Mouse (Mus musculus): ENCODE data around the gene Dytn.
"Not testable (repeated sequence)": the region's sequence is repeated elsewhere in the genome, so short reads cannot be mapped to it uniquely, and the experiment has no call there.

Dytn gene

GRCm38 (mm10) chr1:63686827-63687226, at the start of gene Dytn:
Gene Dytn (minus strand): TSS chr1:63686927.
- DNase-seq (ENCODE audit: low spot score): no peak

DNA sequence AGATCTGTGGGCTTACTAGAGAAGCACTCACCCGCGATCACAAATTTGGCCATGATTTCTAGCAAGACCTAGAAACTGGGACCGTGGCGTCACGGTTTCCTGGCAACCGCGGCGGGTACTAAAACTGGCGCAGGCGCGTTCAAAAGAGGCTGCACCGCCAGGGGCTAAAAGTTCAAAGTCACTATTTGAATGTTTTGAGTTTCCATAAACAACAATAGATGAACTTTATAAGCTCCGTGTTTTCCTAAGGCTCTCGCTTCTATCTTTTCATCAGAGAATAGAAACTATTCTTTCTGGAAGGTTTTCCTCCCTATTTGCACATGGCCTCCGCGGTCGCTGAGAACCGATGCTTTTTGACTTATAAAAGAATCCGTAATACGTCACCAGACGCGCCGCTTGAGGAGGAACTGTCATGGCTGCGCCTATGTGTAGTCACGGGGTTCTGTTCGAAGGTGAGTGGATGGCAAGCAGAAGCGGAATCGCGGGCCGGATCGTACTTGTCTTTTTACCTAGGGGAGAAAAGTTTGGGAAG, 43.6 kb upstream of the Dytn start, which contains the start of the genes Mdh1b and Fastkd2:
Mdh1b (minus strand) TSS at position 79 of the 532 bp plus-strand sequence.
Fastkd2 (plus strand) TSS at position 375 of the 532 bp plus-strand sequence.
- peak; percentile 93 for DNase-seq (ENCODE audit: low spot score)

DNA sequence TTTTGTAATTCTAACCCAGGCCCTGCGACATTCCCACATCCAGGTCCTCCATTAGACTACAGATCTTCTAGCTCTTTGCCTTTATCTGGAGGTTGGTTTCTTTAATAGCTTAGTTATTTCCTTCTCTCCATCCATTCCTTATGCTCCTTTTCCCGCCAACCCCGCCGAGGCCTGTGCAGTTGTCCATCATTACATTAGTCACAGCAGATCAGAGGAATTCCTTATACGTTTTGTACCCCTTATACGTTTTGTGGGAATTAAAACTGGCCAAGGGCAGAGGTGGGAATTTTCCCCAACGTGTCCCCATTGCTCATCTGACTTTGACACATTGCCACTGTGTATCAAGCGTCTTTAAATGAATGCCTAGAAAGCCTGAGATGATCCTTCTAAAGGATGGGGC, 43.1 kb upstream of the Dytn start:
- no peak for DNase-seq (ENCODE audit: low spot score)

- no peak for DNase-seq (ENCODE audit: low spot score)
Observed at GRCm38 (mm10) chr1:63720161-63720560, 33.4 kb upstream of the Dytn start.

- peak; percentile 7 for DNase-seq (ENCODE audit: low spot score)
Observed at GRCm38 (mm10) chr1:63708876-63709275, 22.1 kb upstream of the Dytn start.

- no peak for DNase-seq (ENCODE audit: low spot score)
Observed at GRCm38 (mm10) chr1:63705733-63706132, 19.0 kb upstream of the Dytn start.

DNA sequence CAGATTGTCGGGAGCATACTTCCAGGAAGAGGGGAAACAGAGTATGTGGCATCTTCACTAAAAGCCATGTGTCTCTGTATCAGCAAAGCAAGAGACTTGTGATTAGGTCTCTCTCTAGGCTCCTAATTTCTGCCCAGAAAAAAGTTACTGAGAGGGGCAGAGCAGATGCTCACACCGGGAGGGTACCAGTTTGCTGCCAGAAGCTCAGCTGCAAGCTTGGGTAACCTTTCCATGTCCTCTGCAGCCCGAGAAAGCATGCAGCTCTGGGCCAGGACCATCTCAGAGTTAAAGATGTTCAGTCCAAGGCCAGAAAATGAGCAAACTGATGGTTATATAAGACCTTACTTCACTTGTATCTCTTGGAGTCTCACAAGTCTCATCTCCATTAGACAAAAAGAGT, 10.1 kb upstream of the Dytn start:
- DNase-seq (ENCODE audit: low spot score): no peak

GRCm38 (mm10) chr1:63675975-63676374, 10.8 kb downstream of the Dytn start:
- DNase-seq (ENCODE audit: low spot score): no peak

DNA sequence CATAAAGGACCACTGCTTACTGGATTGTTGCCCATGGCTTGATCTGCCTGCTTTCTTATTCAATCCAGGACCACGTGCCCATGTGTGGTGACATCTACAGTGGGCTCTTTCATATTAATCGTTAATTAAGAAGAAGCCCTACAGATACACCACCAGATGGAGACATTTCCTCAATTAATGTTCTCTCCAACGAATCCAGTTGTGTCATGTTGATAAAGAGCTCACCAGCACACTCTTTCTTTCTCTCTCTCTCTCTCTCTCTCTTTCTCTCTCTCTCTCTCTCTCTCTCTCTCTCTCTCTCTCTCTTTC, 17.9 kb downstream of the Dytn start:
- peak; percentile 35 for DNase-seq (ENCODE audit: low spot score)

- no peak for DNase-seq (ENCODE audit: low spot score)
Observed at GRCm38 (mm10) chr1:63667949-63668851, 18.5 kb downstream of the Dytn start.

DNA sequence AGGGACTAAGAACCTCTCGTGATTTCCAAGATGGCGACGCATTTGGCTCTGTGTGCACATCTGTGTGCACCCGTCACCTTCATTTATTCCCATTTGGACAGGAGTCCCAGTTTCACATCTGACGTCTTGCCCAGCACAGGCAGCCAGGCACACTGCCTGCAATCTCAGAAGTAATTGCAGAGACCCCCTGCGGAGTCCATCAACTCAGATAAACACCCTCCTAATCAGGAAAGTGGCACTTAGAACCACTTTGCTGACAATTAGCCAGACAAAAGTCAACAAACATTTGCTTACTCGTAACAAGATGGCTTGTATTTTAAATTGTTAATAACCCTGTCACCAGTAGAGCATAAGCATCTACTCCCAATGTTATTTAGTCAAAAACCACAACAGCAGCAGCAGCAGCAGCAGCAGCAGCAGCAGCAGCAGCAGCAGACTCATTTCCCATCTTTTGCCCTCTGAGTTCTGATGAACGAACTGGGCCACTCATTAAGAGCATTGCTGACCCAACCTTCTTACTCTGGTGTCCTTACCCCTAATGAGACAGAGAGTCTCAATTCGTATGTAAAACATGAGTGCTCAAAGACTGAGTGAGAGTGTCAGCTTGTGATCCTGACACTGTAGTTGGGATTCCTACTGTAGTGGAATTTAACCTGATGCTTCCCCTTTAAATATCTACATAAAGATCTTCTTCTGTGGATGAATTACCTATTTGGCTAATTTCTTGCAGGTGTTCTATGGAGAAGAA, 19.4 kb downstream of the Dytn start:
- DNase-seq (ENCODE audit: low spot score): no peak

GRCm38 (mm10) chr1:63666089-63666488, 20.6 kb downstream of the Dytn start:
- no peak for DNase-seq (ENCODE audit: low spot score)

- peak; percentile 45 for DNase-seq (ENCODE audit: low spot score)
Observed at GRCm38 (mm10) chr1:63659591-63659990, 27.1 kb downstream of the Dytn start.

DNA sequence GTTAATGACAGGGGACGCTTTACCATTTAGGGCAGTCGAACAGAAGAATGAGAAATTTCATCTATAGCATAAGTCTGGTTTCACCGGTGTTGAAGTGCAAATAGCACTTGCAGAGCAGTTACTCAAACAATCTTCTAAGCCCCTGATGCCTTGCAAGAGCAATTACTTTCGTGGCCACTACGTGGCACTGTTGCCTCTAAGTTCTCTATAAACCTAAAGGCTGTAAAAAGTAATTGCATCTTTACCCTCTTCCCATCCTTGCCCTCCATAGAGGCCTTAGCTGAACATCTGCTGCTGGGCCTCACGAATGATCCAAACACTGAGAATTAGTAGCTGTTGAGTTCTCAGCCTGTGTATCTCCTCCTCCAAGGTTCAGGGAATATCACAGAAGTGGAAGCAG, 28.7 kb downstream of the Dytn start:
- peak; percentile 50 for DNase-seq (ENCODE audit: low spot score)

- DNase-seq (ENCODE audit: low spot score): no peak
Observed at GRCm38 (mm10) chr1:63639921-63640320, 46.8 kb downstream of the Dytn start.

GRCm38 (mm10) chr1:63630390-63630789, 56.3 kb downstream of the Dytn start:
- not testable (repeated sequence) for DNase-seq (ENCODE audit: low spot score)

DNA sequence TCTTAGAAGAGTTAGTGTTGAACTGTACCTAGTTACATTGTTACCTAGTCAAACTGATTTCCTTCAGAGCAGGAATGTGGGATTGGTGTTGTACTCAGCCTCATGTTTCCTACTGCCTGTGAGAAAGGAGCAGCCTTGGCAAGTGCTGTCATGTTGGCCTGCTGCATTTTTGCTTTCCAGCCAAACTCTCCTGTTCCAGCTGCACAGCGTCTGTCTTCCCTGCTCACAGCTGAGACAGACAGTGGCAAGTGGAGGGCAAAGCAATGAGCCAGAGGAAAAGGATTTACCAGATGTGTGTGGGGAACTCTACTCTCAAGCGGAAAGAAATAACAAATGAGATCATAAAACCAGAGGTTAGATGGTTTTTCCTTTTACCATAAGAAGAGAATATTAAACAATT, 58.5 kb downstream of the Dytn start:
- peak; percentile 3 for DNase-seq (ENCODE audit: low spot score)

DNA sequence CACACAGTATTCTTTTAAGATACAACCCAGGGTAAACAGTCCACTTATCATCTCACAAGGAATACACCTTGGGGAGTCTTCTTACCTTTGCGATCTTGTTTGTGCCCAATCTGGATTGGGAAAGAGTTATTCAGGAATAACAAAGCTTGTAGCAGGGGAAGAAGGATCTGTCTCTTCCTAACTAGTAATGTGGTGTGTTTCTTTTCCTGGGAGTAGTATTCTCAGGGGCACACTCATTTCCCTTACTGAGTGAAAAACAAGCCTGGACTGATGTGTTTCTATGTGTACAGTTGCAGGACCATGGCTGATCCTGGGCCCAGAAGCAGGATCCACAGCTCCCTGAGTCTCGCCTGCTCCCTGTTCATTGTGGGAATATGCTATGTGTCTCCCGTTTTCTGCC, 71.1 kb downstream of the Dytn start, which contains the start of gene Gm39653:
Gm39653 (plus strand) TSS at position 301 of the 400 bp plus-strand sequence.
- no peak for DNase-seq (ENCODE audit: low spot score)

- no peak for DNase-seq (ENCODE audit: low spot score)
Observed at GRCm38 (mm10) chr1:63614594-63614993, 72.1 kb downstream of the Dytn start.

- DNase-seq (ENCODE audit: low spot score): no peak
Observed at GRCm38 (mm10) chr1:63609613-63610012, 77.1 kb downstream of the Dytn start.

GRCm38 (mm10) chr1:63603870-63604500, 82.7 kb downstream of the Dytn start:
- no peak for DNase-seq (ENCODE audit: low spot score)

DNA sequence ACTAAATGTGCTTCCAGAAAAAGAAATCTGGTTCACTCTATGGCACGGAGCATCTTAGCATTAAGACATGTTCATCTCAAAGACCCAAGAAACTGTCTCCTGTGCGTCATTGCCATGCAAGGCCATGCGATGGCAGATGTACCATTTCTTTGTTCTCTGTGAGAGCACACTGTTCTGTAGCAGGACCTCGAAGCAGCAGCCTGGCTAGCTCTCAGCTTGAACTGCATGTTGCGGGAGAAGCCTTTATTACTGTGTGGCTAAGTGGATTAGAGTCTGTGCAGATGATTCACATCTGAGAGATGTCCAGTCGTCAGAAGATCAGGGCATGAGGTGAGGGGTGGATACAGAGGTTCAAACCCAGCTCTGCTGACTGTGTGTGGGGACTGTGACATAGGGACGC, 99.9 kb downstream of the Dytn start:
- no peak for DNase-seq (ENCODE audit: low spot score)
